Mouse (Mus musculus) liver, embryonic 13.5 days (tissue): ENCODE results near the gene Obscn. TPM values are rescaled to one million over a fixed set of nuclear protein-coding genes. Genes with fewer than 3 reads are reported as not detected.

ENCODE experiments used
- ATAC-seq: fragments of 200-750 bp; cut with Nextera tagmentation; 2 replicates; pipeline ENCODE4 v1.8.0; 2017; ENCODE audit warnings: low read depth, mild to moderate bottlenecking, moderate number of reproducible peaks, moderate library complexity
- DNase-seq: peaks from one replicate; pipeline ENCODE4 v3.0.0; 2022
- H3K27ac ChIP-seq: fragments of 300-500 bp; sonication (generic); 2 replicates; pipeline ENCODE4 v1.5.1; 2015; ENCODE audit warnings: moderate library complexity, mild to moderate bottlenecking, inconsistent platforms
- H3K27me3 ChIP-seq: fragments of 300-500 bp; sonication (generic); 2 replicates; pipeline ENCODE4 v1.6.1; 2015; ENCODE audit warnings: mild to moderate bottlenecking, inconsistent platforms
- H3K36me3 ChIP-seq: fragments of 300-500 bp; sonication (generic); 2 replicates; pipeline ENCODE4 v1.6.1; 2015; ENCODE audit warnings: mild to moderate bottlenecking, inconsistent platforms
- H3K4me1 ChIP-seq: fragments of 300-500 bp; sonication (generic); replicated peaks from 2 replicates; pipeline ENCODE4 v1.6.1; 2015; ENCODE audit warnings: inconsistent platforms
- H3K4me2 ChIP-seq: fragments of 300-500 bp; sonication (generic); 2 replicates; pipeline ENCODE4 v1.6.1; 2015; ENCODE audit warnings: inconsistent platforms, mild to moderate bottlenecking, moderate library complexity
- H3K4me3 ChIP-seq: fragments of 300-500 bp; sonication (generic); replicated peaks from 2 replicates; pipeline ENCODE4 v1.5.1; 2015; ENCODE audit warnings: mild to moderate bottlenecking, inconsistent platforms
- H3K9ac ChIP-seq: fragments of 300-500 bp; sonication (generic); 2 replicates; pipeline ENCODE4 v1.6.1; 2015; ENCODE audit warnings: mild to moderate bottlenecking, inconsistent platforms
- H3K9me3 ChIP-seq: fragments of 300-500 bp; sonication (generic); replicated peaks from 2 replicates; pipeline ENCODE4 v1.6.1; 2016; ENCODE audit warnings: inconsistent platforms
- WGBS: fragments of 180-500 bp; shearing (Covaris S2); methylation state at CpG from one replicate; pipeline ENCODE4 v1.1.7; 2015; ENCODE audit not compliant: insufficient replicate concordance; 5-methylcytosine and 5-hydroxymethylcytosine counted together
- polyA plus RNA-seq: library from polyadenylated mRNA; unstranded; fragments of >200 nt; fragmentation: Nextera tagmentation; extraction: Ambion mirVana; gene quantifications from 2 replicates; pipeline ENCODE4 v1.2.1, GENCODE M21; 2015

Obscn gene
- polyA plus RNA-seq, 1 experiment from 2014 or later, result 0.23 TPM

- peaks cover 29% of the 10 kb centered on the region for H3K36me3 ChIP-seq
- DNase-seq (no peak), ATAC-seq (no peak)
- H3K4me2 ChIP-seq, result no peak overlapping the region
- H3K4me3 ChIP-seq, result no peak overlapping the region
- H3K27me3 ChIP-seq, result no peaks in the 10 kb centered on the region
- 80% methylated on average over 21 of the region's 21 CpGs for WGBS
- no peak overlapping the region for H3K9ac ChIP-seq
- no peak overlapping the region for H3K27ac ChIP-seq
- no peaks in the 10 kb centered on the region for H3K9me3 ChIP-seq
- H3K4me1 ChIP-seq, result peaks cover 40% of the 10 kb centered on the region
These were observed 165.2 kb downstream of the Obscn start for GRCm38 (mm10) chr11:58970831-58971530.

- Histone ChIP-seq H3K36me3 (peaks cover 29% of the 10 kb centered on the region), H3K27me3 (no peaks in the 10 kb centered on the region), H3K9me3 (no peaks in the 10 kb centered on the region), H3K4me1 (peaks cover 42% of the 10 kb centered on the region), H3K9ac (no peak overlapping the region), H3K27ac (no peak overlapping the region), H3K4me2 (no peak overlapping the region), H3K4me3 (no peak overlapping the region)
- DNase-seq, result no peak
- ATAC-seq, result no peak
- WGBS, result 65% methylated on average over 6 of the region's 6 CpGs
These were observed 166.5 kb downstream of the Obscn start for GRCm38 (mm10) chr11:58969659-58970058.

GRCm38 (mm10) chr11:58969027-58969426, 167.2 kb downstream of the Obscn start:
- Histone ChIP-seq H3K27ac (no peak overlapping the region), H3K9me3 (no peaks in the 10 kb centered on the region), H3K36me3 (peaks cover 26% of the 10 kb centered on the region), H3K4me2 (no peak overlapping the region), H3K4me3 (no peak overlapping the region), H3K9ac (no peak overlapping the region), H3K27me3 (peaks cover 3% of the 10 kb centered on the region; the same call in 1 of the 2 replicates), H3K4me1 (peaks cover 37% of the 10 kb centered on the region)
- ATAC-seq (no peak), DNase-seq (no peak)
- WGBS, result 77% methylated on average over 8 of the region's 8 CpGs

- DNase-seq (no peak), ATAC-seq (no peak)
- Histone ChIP-seq H3K4me1 (peaks cover 39% of the 10 kb centered on the region), H3K4me3 (no peak overlapping the region), H3K36me3 (peaks cover 26% of the 10 kb centered on the region), H3K9ac (no peak overlapping the region), H3K27me3 (peaks cover 8% of the 10 kb centered on the region), H3K9me3 (no peaks in the 10 kb centered on the region), H3K27ac (no peak overlapping the region), H3K4me2 (no peak overlapping the region)
- WGBS, result 60% methylated on average over 7 of the region's 7 CpGs
These were observed 167.7 kb downstream of the Obscn start for GRCm38 (mm10) chr11:58968551-58968950.

GRCm38 (mm10) chr11:58967346-58967745, 168.9 kb downstream of the Obscn start:
- Histone ChIP-seq H3K9ac (no peak overlapping the region), H3K4me1 (peaks cover 44% of the 10 kb centered on the region), H3K27ac (no peak overlapping the region), H3K4me3 (no peak overlapping the region), H3K9me3 (no peaks in the 10 kb centered on the region), H3K36me3 (peaks cover 26% of the 10 kb centered on the region), H3K27me3 (peaks cover 20% of the 10 kb centered on the region), H3K4me2 (no peak overlapping the region)
- 88% methylated on average over 1 of the region's 1 CpGs for WGBS
- DNase-seq (no peak), ATAC-seq (no peak)

- H3K27ac ChIP-seq, result 0 out of 2 replicates have a peak overlapping the region, but pooled peaks have one; percentile 18
- peaks cover 5% of the 10 kb centered on the region; the same call in 1 of the 2 replicates for H3K36me3 ChIP-seq
- WGBS, result 39% methylated on average over 12 of the region's 12 CpGs
- DNase-seq, result no peak
- peak; percentile 30; the same call in 1 of the 2 replicates for ATAC-seq
- 0 out of 2 replicates have a peak overlapping the region, but pooled peaks have one; percentile 11 for H3K4me2 ChIP-seq
- peaks cover 49% of the 10 kb centered on the region for H3K4me1 ChIP-seq
- no peak overlapping the region for H3K9ac ChIP-seq
- no peak overlapping the region for H3K4me3 ChIP-seq
- peaks cover 10% of the 10 kb centered on the region for H3K9me3 ChIP-seq
- peaks cover 35% of the 10 kb centered on the region for H3K27me3 ChIP-seq
These were observed 171.0 kb downstream of the Obscn start for GRCm38 (mm10) chr11:58965001-58965760.

GRCm38 (mm10) chr11:58964216-58964615, 172.0 kb downstream of the Obscn start:
- H3K4me2 ChIP-seq, result no peak overlapping the region
- H3K9me3 ChIP-seq, result peaks cover 10% of the 10 kb centered on the region
- peaks cover 50% of the 10 kb centered on the region for H3K4me1 ChIP-seq
- no peak overlapping the region for H3K27ac ChIP-seq
- H3K9ac ChIP-seq, result no peak overlapping the region
- ATAC-seq (no peak), DNase-seq (no peak)
- 0 out of 2 replicates have a peak, but pooled peaks cover 3% of the 10 kb centered on the region for H3K36me3 ChIP-seq
- no peak overlapping the region for H3K4me3 ChIP-seq
- WGBS, result 76% methylated on average over 7 of the region's 7 CpGs
- H3K27me3 ChIP-seq, result peaks cover 35% of the 10 kb centered on the region

GRCm38 (mm10) chr11:58963543-58963942, 172.7 kb downstream of the Obscn start:
- 31% methylated on average over 17 of the region's 17 CpGs for WGBS
- peaks cover 10% of the 10 kb centered on the region for H3K9me3 ChIP-seq
- no peak overlapping the region for H3K27ac ChIP-seq
- no peak overlapping the region for H3K4me3 ChIP-seq
- no peak overlapping the region for H3K9ac ChIP-seq
- H3K4me2 ChIP-seq, result peak overlapping the region; percentile 12; the same call in 1 of the 2 replicates
- peaks cover 2% of the 10 kb centered on the region; the same call in 1 of the 2 replicates for H3K36me3 ChIP-seq
- peaks cover 35% of the 10 kb centered on the region for H3K27me3 ChIP-seq
- peaks cover 51% of the 10 kb centered on the region for H3K4me1 ChIP-seq
- DNase-seq (no peak), ATAC-seq (no peak)

- peaks cover 66% of the 10 kb centered on the region for H3K4me1 ChIP-seq
- ATAC-seq (no peak), DNase-seq (no peak)
- no peak overlapping the region for H3K4me2 ChIP-seq
- WGBS, result 52% methylated on average over 50 of the region's 50 CpGs
- peaks cover 10% of the 10 kb centered on the region for H3K9me3 ChIP-seq
- peaks cover 20% of the 10 kb centered on the region for H3K36me3 ChIP-seq
- H3K27ac ChIP-seq, result no peak overlapping the region
- H3K27me3 ChIP-seq, result peaks cover 35% of the 10 kb centered on the region
- H3K9ac ChIP-seq, result no peak overlapping the region
- no peak overlapping the region for H3K4me3 ChIP-seq
These were observed 174.6 kb downstream of the Obscn start for GRCm38 (mm10) chr11:58961364-58962177.

GRCm38 (mm10) chr11:58959921-58960465, 176.2 kb downstream of the Obscn start:
- H3K36me3 ChIP-seq, result peaks cover 23% of the 10 kb centered on the region
- peak overlapping the region; percentile 95 for H3K4me2 ChIP-seq
- peaks cover 35% of the 10 kb centered on the region for H3K27me3 ChIP-seq
- H3K4me3 ChIP-seq, result peak overlapping the region; percentile 93
- peak overlapping the region; percentile 100 for H3K27ac ChIP-seq
- DNase-seq, result peak; percentile 85
- peaks cover 10% of the 10 kb centered on the region for H3K9me3 ChIP-seq
- peaks cover 62% of the 10 kb centered on the region for H3K4me1 ChIP-seq
- ATAC-seq, result peak; percentile 90
- H3K9ac ChIP-seq, result peak overlapping the region; percentile 99
- WGBS, result 3% methylated on average over 40 of the region's 40 CpGs
